Mouse (Mus musculus): ENCODE measurements around the gene Osr1. TPM values are rescaled to one million over a fixed set of nuclear protein-coding genes. Genes with fewer than 3 reads are reported as not detected.

The Osr1 gene
- total RNA-seq (2021) = 1 to 10 TPM; 3.0 to 4.4 TPM

DNA sequence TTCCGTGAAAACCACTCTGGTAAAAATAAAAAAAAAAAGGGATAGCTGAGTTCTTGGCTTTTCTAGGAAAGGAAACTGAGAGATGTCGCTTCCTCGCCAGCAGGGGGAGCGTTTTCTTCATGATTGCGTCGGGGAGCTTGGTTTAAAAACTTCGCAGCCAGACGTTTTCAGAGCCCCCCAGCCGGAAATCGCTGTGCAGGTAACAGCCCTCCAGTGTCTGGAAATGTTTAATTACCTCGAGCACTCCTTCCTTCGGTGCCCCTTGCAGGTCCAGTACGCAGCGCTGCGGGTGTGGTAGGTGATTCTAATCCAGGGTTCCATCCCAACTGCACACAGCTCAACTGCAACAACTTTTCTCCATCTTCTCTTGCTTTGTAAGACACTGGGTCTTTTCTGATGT lies at the start of gene Osr1:
Osr1 (plus strand) TSS at position 146 of the 400 bp plus-strand sequence.
- DNase-seq (ENCODE audit: extremely low spot score in 1 of 2, low spot score in 1 of 2) = peak; percentile 59 to 82

- DNase-seq (ENCODE audit: extremely low spot score in 1 of 2, low spot score in 1 of 2) = no peak
Measured at GRCm38 (mm10) chr12:9550328-9550727, 19.6 kb upstream of the Osr1 start.

DNA sequence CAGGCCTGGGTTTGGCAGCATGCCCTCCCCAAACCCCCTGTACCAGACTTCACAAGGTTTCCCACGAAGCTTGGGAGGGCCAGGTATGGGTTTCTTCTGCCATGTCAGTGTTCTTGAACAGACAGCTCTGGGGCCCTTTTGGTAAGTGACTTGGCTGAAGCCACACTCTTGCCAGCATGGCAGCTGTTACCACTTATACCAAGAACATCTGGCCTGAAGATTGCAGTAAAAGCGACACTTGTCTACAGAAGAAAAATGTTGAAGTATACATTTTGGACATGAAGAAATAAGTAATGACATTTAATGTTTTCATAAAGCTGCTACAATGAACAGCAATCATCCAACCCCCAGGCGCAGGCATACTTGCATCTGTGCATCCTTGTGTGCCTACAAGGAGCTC lies 5.0 kb upstream of the Osr1 start:
- no peak for DNase-seq (ENCODE audit: extremely low spot score in 1 of 2, low spot score in 1 of 2)

DNA sequence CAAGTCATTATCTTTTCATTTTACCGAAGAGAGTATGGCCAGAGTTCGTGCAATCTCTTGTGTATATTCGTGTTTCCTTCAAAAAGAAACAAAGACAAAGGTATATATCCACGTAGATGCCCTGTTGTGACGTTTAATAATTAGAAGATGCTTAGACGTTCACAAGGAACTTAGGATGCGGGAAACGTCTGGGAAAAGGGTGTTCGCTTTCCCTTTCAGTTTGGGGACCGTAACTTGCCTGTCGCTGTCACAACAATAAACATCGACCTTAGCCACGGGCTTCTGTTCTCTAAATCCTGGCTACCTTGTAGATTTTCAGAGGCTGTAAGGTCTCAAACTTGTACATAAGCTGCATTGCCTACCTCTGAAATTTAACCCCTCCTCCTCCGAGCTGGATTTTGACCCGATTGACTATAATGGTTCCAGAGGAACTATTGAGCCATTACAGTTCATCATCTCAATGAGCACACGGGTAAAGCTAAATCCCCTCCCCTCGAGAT lies 630 bp downstream of the Osr1 start:
- DNase-seq (ENCODE audit: extremely low spot score in 1 of 2, low spot score in 1 of 2) = no peak

- DNase-seq (ENCODE audit: extremely low spot score in 1 of 2, low spot score in 1 of 2) = no peak
Measured at GRCm38 (mm10) chr12:9571276-9571940, 1.5 kb downstream of the Osr1 start.

DNA sequence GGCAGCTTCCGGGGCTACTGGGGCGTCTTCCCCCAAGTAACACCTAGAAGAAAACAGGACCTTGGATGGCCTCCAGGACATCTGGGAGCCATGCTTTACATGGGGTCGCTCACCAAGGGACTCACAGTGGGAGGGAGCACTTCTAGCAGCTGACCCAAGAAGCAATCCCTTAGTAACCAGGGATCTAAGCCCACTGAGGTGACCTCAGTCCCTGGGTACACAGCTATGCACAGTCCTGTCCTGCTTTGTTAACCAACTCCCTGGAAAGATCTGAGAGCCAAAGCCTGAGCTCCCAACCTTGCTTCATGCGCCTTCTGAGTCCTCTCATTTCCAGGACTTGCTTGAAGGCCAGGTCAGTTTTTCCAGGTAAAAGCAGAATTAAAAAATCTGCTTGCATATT lies 2.1 kb downstream of the Osr1 start:
- no peak for DNase-seq (ENCODE audit: extremely low spot score in 1 of 2, low spot score in 1 of 2)

DNA sequence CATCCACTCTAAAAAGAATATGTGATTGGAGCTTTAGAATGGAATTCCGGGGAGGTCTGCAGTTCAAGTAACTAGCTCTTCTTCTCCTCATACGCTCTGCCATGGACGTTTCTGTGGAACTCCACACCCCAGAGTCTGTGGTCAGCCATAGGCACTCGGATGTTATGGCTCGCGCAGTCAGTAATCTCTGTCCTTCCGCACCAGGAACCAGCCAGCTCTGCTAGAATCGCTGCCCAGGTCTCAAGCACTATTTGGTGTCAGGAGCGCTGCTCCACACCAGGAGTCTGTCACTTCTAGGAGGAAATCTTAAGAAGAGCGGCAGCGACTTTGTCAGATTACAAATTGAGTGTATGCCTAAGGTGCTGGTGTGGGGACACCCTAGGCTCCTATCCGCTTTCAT lies 3.8 kb downstream of the Osr1 start:
- no peak for DNase-seq (ENCODE audit: extremely low spot score in 1 of 2, low spot score in 1 of 2)

GRCm38 (mm10) chr12:9574244-9574871 lies 4.4 kb downstream of the Osr1 start:
- DNase-seq (ENCODE audit: extremely low spot score in 1 of 2, low spot score in 1 of 2) = no peak

DNA sequence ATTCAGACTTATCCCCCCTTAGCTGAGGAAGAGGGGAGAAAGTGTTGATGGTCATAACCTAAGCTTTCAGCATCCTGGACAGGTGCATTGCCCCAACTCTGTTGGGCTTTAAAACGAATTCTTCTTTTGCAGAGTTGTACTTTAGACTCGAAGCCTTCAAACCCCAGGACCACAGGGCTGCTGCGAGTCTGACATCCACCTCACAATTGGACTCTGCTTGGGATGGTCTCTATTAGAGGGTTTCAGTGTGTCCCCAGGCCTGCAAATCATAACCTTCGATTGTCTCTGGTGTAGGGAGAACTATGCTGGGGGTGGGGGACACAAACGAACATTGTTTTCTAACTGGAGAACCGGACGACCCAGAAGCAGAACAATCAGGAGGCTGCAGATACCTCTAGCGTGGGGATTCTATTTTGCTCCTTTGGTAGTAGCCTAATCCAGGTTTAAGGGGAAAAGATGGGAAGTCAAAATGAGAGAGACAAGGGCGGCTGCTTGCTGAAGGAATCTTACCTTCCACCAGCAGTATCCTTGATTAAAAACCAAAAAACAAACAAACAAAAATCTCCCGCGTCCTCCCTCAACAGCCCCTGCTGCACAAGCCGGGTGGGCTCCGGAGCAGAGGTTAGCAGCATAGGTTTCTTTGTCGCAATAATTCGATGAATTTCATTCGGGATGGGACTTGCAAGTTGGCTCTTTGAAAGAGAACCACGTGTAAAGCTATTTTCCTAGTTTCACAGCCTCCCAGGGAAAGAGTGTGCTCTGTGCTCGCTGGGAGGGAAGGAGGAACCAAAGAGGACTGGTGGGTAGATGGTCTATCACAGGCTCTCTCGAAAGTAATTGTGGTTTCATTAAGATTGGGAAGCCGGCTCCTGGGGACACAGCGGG lies 5.5 kb downstream of the Osr1 start:
- DNase-seq (ENCODE audit: extremely low spot score in 1 of 2, low spot score in 1 of 2) = no peak

DNA sequence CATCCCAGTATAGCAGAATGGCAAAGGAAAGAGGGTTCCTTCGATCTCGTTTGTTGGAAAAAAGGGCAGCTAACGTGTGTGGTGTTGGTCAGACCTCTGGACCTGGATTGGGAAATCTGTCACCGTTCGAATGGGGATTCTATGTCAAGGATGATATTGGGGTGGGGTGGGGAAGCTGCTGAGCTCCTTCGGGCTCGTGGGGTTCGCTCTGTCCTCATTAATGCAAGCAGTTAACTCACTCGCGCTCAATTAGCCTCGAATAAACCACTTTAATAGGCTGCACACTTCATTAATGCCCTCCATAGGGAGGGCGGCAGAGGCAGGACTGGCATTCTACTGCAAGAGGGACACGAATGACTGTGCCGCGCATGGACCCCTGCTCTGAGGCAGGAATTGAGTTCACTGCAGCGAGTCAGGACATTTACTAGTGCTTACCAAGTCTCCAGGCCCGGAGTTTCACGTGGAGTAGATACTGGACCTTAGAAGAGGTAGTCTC lies 6.2 kb downstream of the Osr1 start:
- no peak for DNase-seq (ENCODE audit: extremely low spot score in 1 of 2, low spot score in 1 of 2)

DNA sequence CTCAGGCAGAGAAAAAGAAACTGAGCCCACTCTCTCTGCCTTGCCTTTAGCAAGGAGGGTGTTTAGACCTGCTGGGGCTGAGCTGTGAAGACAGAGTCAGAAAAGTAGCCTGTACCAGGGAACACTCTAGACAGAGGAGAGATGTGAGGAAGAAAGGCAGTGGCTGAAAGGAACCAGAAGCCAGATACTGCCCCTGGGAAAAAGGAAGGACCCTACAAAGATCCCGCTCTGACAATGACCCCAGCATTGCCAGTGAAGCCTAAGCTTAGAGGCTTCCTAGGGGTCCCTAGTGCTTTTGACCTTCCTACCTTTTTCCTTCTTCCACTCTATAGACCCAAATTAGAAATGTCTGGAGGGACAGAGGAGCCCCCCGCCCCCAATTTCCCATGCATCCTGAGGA lies 7.7 kb downstream of the Osr1 start:
- DNase-seq (ENCODE audit: extremely low spot score in 1 of 2, low spot score in 1 of 2) = no peak

GRCm38 (mm10) chr12:9578591-9578990 lies 8.7 kb downstream of the Osr1 start:
- no peak for DNase-seq (ENCODE audit: extremely low spot score in 1 of 2, low spot score in 1 of 2)

DNA sequence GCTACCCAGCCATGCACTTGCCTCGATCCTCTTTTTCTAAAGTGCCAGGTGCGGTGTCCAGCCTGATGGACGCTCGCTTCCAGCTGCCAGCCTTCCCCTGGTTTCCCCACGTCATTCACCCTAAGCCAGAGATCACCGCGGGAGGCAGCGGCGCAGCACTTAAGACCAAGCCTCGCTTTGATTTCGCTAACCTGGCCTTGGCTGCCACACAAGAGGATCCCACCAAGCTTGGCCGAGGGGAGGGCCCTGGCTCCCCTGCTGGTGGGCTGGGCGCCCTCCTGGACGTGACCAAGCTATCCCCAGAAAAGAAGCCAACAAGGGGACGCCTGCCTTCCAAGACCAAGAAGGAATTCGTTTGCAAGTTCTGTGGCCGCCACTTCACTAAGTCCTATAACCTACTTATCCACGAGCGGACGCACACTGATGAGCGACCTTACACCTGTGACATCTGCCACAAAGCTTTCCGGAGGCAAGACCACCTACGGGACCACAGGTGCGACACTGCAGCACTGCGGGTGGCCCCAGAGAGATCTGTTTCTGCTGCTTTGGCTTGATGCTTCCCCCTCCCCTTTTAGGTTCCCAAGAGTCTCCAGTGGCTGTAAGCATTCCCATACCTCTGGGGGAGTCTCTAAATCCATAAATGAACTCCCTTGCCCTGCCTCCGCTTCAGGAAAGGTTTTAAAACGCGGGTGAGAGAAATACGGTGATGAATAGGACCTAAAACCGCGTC lies 9.6 kb downstream of the Osr1 start:
- DNase-seq (ENCODE audit: extremely low spot score in 1 of 2, low spot score in 1 of 2) = no peak

DNA sequence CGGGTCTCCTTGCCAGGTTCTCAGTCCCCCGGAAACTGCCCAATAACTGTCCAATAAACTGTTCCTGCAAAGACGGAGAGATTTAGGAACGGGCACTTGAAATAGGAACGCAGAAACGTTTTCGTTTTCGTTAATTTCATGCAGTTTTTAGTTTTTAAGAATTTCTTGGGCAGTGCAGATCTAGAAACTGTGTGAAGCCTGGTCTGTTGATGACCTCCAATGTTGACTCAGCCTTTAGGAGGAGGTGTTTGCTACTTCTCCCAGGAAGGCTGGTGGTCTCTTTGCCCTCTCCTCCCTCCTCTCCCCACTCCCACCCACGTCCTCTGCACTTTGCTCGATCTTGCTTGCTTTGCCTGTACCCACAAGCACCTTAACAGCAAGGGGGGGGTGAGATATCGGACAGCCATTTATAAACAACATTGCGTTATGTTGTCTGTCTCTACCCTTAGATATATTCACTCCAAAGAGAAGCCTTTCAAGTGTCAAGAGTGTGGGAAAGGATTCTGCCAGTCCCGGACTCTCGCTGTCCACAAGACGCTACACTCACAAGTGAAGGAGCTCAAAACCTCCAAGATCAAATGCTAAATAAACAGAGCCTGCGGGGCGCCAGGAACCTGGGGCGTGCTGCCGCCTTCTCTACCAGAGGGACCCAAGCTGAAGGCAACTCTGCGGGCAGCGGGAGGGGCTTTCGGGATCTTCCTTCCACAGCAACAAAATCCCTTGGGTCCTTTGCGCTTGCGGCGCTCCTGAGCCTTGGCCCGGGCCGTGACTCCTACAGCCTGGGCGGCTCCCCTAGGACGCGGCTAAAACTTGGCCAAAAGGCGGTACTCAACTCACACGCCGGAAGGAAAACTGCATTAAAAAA lies 10.4 kb downstream of the Osr1 start:
- no peak for DNase-seq (ENCODE audit: extremely low spot score in 1 of 2, low spot score in 1 of 2)

DNA sequence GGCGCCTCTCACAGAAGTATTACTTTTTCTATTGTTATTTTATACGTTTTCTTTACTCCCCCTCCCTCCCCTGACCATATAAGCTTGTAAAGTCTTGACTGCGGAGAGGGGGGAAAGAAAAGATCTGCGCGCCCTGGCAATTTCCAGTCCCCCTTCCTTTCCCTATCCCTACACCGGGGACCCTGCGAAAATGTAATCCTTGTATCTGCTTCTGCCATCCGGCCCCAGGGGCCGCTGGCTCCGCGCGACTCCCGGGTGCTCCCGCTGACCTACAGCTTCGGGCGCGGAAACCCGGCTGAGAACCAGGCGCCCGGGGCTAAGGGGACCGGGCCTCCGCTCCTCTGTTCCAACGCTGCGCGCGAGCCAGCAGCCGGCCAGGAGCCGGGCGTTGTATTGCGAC lies 11.1 kb downstream of the Osr1 start:
- no peak for DNase-seq (ENCODE audit: extremely low spot score in 1 of 2, low spot score in 1 of 2)

DNA sequence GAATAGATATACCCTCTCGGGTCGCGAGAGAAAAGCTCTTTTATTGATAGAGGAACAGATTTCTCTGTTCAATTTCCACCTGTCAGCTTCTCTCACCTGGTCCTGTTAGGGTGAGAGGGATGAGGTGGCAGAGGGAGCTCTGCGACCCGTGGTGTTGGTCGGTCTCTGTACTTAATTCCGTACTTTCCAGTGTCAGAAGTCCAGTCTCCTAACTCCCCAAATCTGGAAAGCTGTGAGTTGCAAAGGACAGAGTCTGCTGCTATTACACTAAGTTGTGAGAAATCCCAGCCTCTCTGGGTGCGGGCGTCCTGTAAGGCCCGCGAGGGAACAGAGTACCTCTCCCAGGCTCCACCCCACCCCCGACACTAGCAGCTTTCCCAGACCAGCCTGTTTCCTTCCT lies 11.6 kb downstream of the Osr1 start:
- no peak for DNase-seq (ENCODE audit: extremely low spot score in 1 of 2, low spot score in 1 of 2)

DNA sequence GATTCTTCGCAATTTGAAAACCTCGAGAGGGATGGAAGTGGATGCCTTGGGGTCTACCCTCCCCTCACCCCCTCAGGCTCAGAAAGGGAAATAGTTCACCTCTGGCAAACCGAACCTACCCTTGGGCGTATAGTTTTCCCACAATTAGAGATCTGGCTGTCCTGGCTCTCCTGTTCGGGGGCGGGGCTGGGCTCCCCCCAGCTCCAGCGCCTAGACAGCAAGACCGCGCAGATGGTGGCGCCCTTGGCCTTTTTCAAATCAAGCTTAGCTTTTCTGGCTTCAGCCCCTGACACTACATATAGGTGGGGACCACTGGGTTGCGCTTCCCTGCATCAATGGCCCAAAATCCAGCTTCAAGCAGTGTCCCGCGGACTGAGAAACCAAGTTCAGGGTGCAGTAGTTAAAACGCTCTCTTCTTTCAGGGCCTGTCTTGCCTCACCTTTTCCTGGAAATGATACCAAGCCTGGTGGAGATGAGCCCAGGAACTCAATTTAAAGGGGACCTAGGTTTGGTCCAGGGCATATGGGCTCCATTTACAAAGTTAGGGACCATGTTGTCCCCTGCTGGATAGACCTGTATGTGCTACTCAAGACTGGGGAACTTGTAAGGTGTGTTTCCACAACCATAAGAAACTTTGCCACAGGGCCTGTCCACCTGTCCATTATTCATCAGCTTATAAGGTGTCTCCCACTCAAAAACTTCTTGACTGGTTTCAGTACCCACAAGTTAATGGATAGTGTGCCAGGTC lies 12.5 kb downstream of the Osr1 start:
- DNase-seq (ENCODE audit: extremely low spot score in 1 of 2, low spot score in 1 of 2) = no peak

GRCm38 (mm10) chr12:9583380-9583779 lies 13.5 kb downstream of the Osr1 start:
- no peak for DNase-seq (ENCODE audit: extremely low spot score in 1 of 2, low spot score in 1 of 2)

Data from layer of hippocampus, postnatal 25 days (tissue).